Mouse (Mus musculus) intestine, postnatal 0 days (tissue): Measurements from ENCODE around the gene Sec1. TPM values are rescaled to one million over a fixed set of nuclear protein-coding genes. Genes with fewer than 3 reads are reported as not detected.

Experiments used
- ATAC-seq: fragments of 200-750 bp; cut with Nextera tagmentation; 2 replicates; pipeline ENCODE4 v1.8.0; 2017; ENCODE audit warnings: mild to moderate bottlenecking, moderate TSS enrichment, moderate library complexity
- H3K27ac ChIP-seq: fragments of 300-500 bp; sonication (generic); 2 replicates; pipeline ENCODE4 v1.5.1; 2014; ENCODE audit warnings: mild to moderate bottlenecking, low read depth, low read length, moderate library complexity
- H3K27me3 ChIP-seq: fragments of 300-500 bp; sonication (generic); replicated peaks from 2 replicates; pipeline ENCODE4 v1.6.1; 2014; ENCODE audit warnings: low read length, mixed read lengths; ENCODE audit not compliant: control insufficient read depth, insufficient read depth
- H3K36me3 ChIP-seq: fragments of 300-500 bp; sonication (generic); 2 replicates; pipeline ENCODE4 v1.6.1; 2014; ENCODE audit warnings: mild to moderate bottlenecking, moderate library complexity; ENCODE audit not compliant: control insufficient read depth, insufficient read depth
- H3K4me1 ChIP-seq: fragments of 300-500 bp; sonication (generic); replicated peaks from 2 replicates; pipeline ENCODE4 v1.6.1; 2014; ENCODE audit warnings: antibody characterized with exemption, low read length, mixed read lengths; ENCODE audit not compliant: control insufficient read depth, insufficient read depth
- H3K4me2 ChIP-seq: fragments of 300-500 bp; sonication (generic); replicated peaks from 2 replicates; pipeline ENCODE4 v1.6.1; 2014; ENCODE audit warnings: low read depth, mild to moderate bottlenecking, moderate library complexity
- H3K4me3 ChIP-seq: fragments of 300-500 bp; sonication (generic); 2 replicates; pipeline ENCODE4 v1.5.1; 2014; ENCODE audit warnings: low read depth, low read length
- H3K9ac ChIP-seq: fragments of 300-500 bp; sonication (generic); 2 replicates; pipeline ENCODE4 v1.6.1; 2014; ENCODE audit warnings: mild to moderate bottlenecking, low read depth, low read length
- H3K9me3 ChIP-seq: fragments of 300-500 bp; sonication (generic); 2 replicates; pipeline ENCODE4 v1.6.1; 2016; ENCODE audit warnings: mixed run types; ENCODE audit not compliant: control insufficient read depth
- CTCF ChIP-seq: sonication (generic); IDR thresholded peaks from 2 replicates; pipeline ENCODE4 v1.5.1; 2016; ENCODE audit warnings: low read depth, mild to moderate bottlenecking, control low read depth, antibody characterized with exemption, moderate library complexity
- WGBS: fragments of 180-500 bp; shearing (Covaris S2); extraction: QIAGEN DNeasy Blood & Tissue Kit; methylation state at CpG from one replicate; pipeline ENCODE4 v1.1.7; 2014; 5-methylcytosine and 5-hydroxymethylcytosine counted together
- polyA plus RNA-seq: library from polyadenylated mRNA; unstranded; fragments of >200 nt; fragmentation: Nextera tagmentation; extraction: Ambion mirVana; gene quantifications from 2 replicates; pipeline ENCODE4 v1.2.1, GENCODE M21; 2015

The Sec1 gene
- polyA plus RNA-seq, 1 experiment from 2014 or later, result 0.08 TPM

DNA sequence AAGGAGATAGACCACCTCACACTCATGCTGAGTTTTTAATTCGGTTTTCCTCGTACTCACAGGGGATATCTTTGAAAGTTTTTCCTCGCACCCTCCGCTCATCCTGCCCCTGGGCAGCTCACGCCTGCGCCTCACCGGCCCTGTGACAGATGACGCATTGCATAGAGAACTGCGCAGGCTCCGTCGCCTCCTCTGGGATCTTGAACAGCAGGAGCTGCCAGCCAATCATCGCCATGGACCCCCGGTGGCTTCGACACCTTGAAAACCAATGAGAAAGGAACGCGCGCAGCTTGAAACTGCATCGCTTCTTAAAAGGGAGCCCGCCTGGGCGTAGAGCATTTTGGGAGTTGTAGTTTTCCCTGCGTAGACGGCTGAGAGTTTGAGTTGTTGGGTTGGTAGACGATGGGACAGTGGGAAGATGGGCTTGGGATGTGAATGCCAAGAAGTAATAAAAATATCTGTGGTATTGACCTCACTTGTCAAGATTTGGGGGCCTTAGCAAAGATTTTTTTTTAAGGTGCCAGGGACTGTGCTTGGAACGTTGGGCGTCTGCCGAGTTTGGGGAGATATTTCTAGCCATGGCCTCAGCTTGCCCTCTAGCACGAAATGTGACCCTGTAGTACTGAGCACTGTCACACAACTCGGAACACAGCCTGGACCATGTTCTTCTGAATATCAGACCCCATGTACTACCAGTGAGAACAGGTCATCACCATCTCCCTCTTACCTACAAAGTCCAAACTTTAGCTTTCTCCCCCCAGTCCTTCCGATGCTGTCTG is 55.4 kb downstream of the Sec1 start:
- peaks cover 37% of the 10 kb centered on the region; the same call in 1 of the 2 replicates for H3K27me3 ChIP-seq
- H3K9me3 ChIP-seq, result no peaks in the 10 kb centered on the region
- H3K9ac ChIP-seq, result no peak overlapping the region
- no peaks in the 10 kb centered on the region for H3K4me1 ChIP-seq
- ATAC-seq, result peak; percentile 62
- no peak for TF ChIP-seq CTCF
- H3K36me3 ChIP-seq, result 0 out of 2 replicates have a peak, but pooled peaks cover 2% of the 10 kb centered on the region
- H3K4me2 ChIP-seq, result peak overlapping the region; percentile 28
- H3K27ac ChIP-seq, result no peak overlapping the region
- WGBS, result 31% methylated on average over 29 of the region's 29 CpGs
- no peak overlapping the region for H3K4me3 ChIP-seq

DNA sequence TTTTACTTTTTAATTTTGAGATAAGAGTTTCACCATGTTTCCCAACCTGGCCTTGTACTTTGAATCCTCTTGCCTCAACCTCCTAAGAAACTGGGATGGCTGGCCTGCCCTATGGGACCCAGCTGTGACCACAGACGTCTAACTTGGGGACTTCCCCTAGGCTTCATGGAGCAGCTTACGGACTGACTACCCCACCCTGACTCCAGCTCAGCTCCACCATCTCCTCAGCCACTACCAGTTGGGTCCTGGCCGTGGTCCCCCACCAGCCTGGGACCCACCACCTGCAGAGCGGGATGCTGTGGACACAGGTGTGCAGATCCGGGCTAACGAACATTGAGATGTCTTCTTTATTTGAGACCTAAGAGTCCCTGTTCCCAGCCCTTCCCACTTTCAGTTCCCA is 56.5 kb downstream of the Sec1 start:
- no peak for TF ChIP-seq CTCF
- no peak overlapping the region for H3K4me3 ChIP-seq
- H3K9ac ChIP-seq, result no peak overlapping the region
- H3K36me3 ChIP-seq, result 0 out of 2 replicates have a peak, but pooled peaks cover 2% of the 10 kb centered on the region
- H3K27ac ChIP-seq, result no peak overlapping the region
- H3K27me3 ChIP-seq, result peaks cover 43% of the 10 kb centered on the region; the same call in 1 of the 2 replicates
- ATAC-seq, result no peak
- 94% methylated on average over 6 of the region's 6 CpGs for WGBS
- H3K9me3 ChIP-seq, result no peaks in the 10 kb centered on the region
- H3K4me1 ChIP-seq, result no peaks in the 10 kb centered on the region
- no peak overlapping the region for H3K4me2 ChIP-seq

DNA sequence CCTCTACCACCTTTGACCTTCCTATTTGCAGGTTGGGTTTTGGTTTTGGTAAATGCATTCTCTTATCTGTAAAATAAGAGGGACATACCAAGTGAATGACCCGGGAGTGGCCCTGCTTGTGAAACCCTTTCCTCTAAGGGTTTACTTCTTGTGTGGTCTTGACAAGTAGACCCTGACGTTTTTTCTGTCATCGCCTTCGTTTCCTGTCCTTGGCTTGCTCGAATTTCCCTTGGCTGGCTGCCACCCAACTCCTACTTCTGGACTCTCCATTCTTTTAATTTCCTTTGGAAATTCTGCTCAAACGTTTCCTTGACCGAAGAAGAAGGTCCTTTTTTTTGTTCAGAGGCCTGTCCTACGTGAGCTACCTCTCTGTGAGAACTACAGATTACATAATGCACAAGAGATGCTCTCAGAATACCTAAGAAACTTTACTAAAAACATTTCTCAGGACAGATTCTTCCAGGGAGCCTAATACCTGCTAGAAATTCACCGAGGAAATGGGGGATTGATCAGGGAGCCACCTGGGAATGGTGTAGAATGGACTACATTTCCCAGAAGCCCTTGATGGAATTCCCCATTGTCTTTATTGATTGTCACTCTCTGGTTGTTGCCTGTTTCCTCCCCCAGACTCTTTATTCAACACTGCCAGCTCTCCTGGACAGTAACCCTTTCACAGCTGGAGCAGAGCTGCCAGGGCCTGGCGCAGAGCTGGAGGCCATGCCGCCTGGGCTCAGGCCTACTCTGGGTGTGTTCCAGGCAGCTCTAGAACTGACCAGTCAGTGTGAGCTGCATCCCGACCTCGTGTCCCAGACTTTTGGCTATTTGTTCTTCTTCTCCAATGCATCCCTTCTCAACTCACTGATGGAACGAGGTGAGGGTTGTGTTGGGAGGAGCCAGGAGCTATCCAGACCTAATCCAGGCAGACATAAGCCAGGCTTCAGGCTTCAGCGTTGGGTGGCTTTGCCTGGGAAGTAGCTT is 58.2 kb downstream of the Sec1 start:
- TF ChIP-seq CTCF, result no peak
- Histone ChIP-seq H3K36me3 (0 out of 2 replicates have a peak, but pooled peaks cover 2% of the 10 kb centered on the region), H3K4me1 (no peaks in the 10 kb centered on the region), H3K4me3 (no peak overlapping the region), H3K4me2 (no peak overlapping the region), H3K27ac (no peak overlapping the region; the same call in none of the 2 replicates), H3K27me3 (peaks cover 46% of the 10 kb centered on the region), H3K9me3 (no peaks in the 10 kb centered on the region), H3K9ac (no peak overlapping the region)
- ATAC-seq, result no peak
- WGBS, result 74% methylated on average over 15 of the region's 15 CpGs

- Histone ChIP-seq H3K4me2 (no peak overlapping the region), H3K4me3 (no peak overlapping the region), H3K4me1 (no peaks in the 10 kb centered on the region), H3K36me3 (0 out of 2 replicates have a peak, but pooled peaks cover 2% of the 10 kb centered on the region), H3K27me3 (peaks cover 50% of the 10 kb centered on the region), H3K9me3 (no peaks in the 10 kb centered on the region), H3K9ac (no peak overlapping the region), H3K27ac (no peak overlapping the region)
- TF ChIP-seq CTCF, result no peak
- WGBS, result 82% methylated on average over 11 of the region's 11 CpGs
- no peak for ATAC-seq
Measured at GRCm38 (mm10) chr7:45634946-45635681, 59.1 kb downstream of the Sec1 start.

- ATAC-seq, result no peak
- H3K27ac ChIP-seq, result no peak overlapping the region
- H3K27me3 ChIP-seq, result peaks cover 62% of the 10 kb centered on the region
- 0 out of 2 replicates have a peak, but pooled peaks cover 2% of the 10 kb centered on the region for H3K36me3 ChIP-seq
- peak overlapping the region; percentile 30; the same call in 1 of the 2 replicates for H3K4me2 ChIP-seq
- H3K9me3 ChIP-seq, result no peaks in the 10 kb centered on the region
- H3K4me1 ChIP-seq, result no peaks in the 10 kb centered on the region; the same call in 1 of the 2 replicates
- 44% methylated on average over 35 of the region's 35 CpGs for WGBS
- no peak overlapping the region for H3K9ac ChIP-seq
- no peak overlapping the region; the same call in 1 of the 2 replicates for H3K4me3 ChIP-seq
- TF ChIP-seq CTCF, result peak; percentile 52
Measured at GRCm38 (mm10) chr7:45632499-45632898, 61.7 kb downstream of the Sec1 start.
